Mouse (Mus musculus) heart, embryonic 16.5 days (tissue): ENCODE data around the gene Stum. TPM values are rescaled to one million over a fixed set of nuclear protein-coding genes. Genes with fewer than 3 reads are reported as not detected.
"Not testable (repeated sequence)": the region's sequence is repeated elsewhere in the genome, so short reads cannot be mapped to it uniquely, and the experiment has no call there.

ENCODE experiments used
- ATAC-seq: fragments of 200-750 bp; cut with Nextera tagmentation; replicated peaks from 2 replicates; pipeline ENCODE4 v1.8.0; 2017; ENCODE audit warnings: moderate number of reproducible peaks; ENCODE audit not compliant: insufficient read depth, low FRiP score; ENCODE audit errors: extremely low read depth
- H3K27ac ChIP-seq: fragments of 300-500 bp; sonication (generic); 2 replicates; pipeline ENCODE4 v1.5.1; 2014; ENCODE audit warnings: mild to moderate bottlenecking, low read length, control low read depth, moderate library complexity
- H3K27me3 ChIP-seq: fragments of 300-500 bp; sonication (generic); 2 replicates; pipeline ENCODE4 v1.6.1; 2014; ENCODE audit warnings: low read length, mixed read lengths; ENCODE audit not compliant: control insufficient read depth, insufficient read depth
- H3K36me3 ChIP-seq: fragments of 300-500 bp; sonication (generic); 2 replicates; pipeline ENCODE4 v1.6.1; 2014; ENCODE audit not compliant: control insufficient read depth, insufficient read depth
- H3K4me1 ChIP-seq: fragments of 300-500 bp; sonication (generic); 2 replicates; pipeline ENCODE4 v1.6.1; 2014; ENCODE audit warnings: low read length, mixed read lengths; ENCODE audit not compliant: control insufficient read depth, insufficient read depth
- H3K4me2 ChIP-seq: fragments of 300-500 bp; sonication (generic); 2 replicates; pipeline ENCODE4 v1.6.1; 2014; ENCODE audit warnings: low read depth, mild to moderate bottlenecking, control low read depth, low read length
- H3K4me3 ChIP-seq: fragments of 300-500 bp; sonication (generic); 2 replicates; pipeline ENCODE4 v1.5.1; 2014; ENCODE audit warnings: mild to moderate bottlenecking, control low read depth, low read length
- H3K9ac ChIP-seq: fragments of 300-500 bp; sonication (generic); 2 replicates; pipeline ENCODE4 v1.6.1; 2014; ENCODE audit warnings: low read length, control low read depth
- H3K9me3 ChIP-seq: fragments of 300-500 bp; sonication (generic); replicated peaks from 2 replicates; pipeline ENCODE4 v1.6.1; 2016; ENCODE audit warnings: low read length; ENCODE audit not compliant: control insufficient read depth
- WGBS: fragments of 180-500 bp; shearing (Covaris S2); extraction: QIAGEN DNeasy Blood & Tissue Kit; methylation state at CpG from one replicate; pipeline ENCODE4 v1.1.7; 2014; 5-methylcytosine and 5-hydroxymethylcytosine counted together
- polyA plus RNA-seq: library from polyadenylated mRNA; unstranded; fragments of >200 nt; fragmentation: Nextera tagmentation; extraction: Ambion mirVana; gene quantifications from 2 replicates; pipeline ENCODE4 v1.2.1, GENCODE M21; 2015

The Stum gene
- polyA plus RNA-seq, 1 experiment from 2014 or later, result 1.00 TPM

DNA sequence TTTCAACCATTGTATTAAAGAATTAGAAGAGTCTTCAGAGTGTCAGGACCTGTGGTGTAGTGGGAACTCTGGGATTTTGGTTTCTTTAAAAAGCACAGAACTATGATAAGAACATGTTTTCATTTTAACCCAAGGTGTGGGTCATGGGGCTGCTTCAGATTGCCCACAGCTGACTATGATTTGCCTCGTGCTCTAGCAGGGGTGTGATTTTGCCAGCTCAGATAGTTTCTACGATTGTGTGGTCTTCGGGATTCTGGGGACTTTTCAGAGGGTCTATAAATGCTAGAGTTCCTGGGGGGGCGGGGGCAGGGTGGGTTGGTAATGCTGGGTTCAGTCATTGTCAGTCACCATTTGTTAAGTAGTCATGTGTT lies 91.7 kb downstream of the Stum start:
- H3K9me3 ChIP-seq, result no peaks in the 10 kb centered on the region
- H3K9ac ChIP-seq, result no peak overlapping the region
- no peak overlapping the region for H3K4me2 ChIP-seq
- no peak overlapping the region for H3K27ac ChIP-seq
- ATAC-seq, result no peak
- H3K4me1 ChIP-seq, result peaks cover 39% of the 10 kb centered on the region
- no peak overlapping the region for H3K4me3 ChIP-seq
- 90% methylated on average over 4 of the region's 4 CpGs for whole genome bisulfite sequencing
- H3K36me3 ChIP-seq, result no peaks in the 10 kb centered on the region
- H3K27me3 ChIP-seq, result no peaks in the 10 kb centered on the region

DNA sequence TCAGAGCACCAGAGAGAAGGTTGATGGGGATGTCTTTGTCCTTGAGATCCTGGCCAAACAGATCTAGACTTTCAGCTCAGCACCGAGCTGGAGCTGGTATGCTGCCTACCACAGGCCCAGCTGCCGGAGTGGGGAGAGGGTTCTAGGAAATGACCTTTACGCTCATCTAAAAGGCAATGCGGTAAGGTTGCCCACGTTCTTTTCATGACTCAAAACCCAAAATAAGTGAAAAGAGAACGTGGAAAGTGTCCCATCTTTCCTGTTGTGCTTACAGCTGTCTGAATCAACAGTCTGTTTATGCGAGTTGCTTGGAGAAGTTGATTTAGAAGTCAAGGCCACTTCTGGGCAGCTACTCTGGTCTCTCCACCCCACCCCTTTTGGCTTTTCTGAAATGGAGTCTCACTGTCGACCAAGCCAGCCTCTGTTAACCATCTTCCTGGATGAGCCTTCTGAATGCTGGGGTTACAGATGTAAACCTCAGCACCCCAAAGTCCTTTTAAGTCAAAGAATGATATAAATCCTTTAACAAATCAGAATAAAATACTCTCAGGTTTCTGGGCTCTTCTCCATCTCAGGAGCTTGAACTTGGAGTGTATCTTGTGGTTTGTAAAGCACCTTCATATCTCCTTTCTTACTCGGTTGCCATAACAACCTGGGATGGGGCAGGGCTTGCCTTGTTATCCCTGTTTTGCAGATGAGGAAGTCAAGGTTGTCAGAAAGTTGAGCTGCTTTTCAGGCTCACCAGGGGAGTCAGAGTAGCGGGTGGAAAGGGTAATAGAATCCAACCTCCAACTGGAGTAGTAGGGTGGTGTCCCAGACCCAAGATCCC lies 92.3 kb downstream of the Stum start:
- 74% methylated on average over 10 of the region's 10 CpGs for WGBS
- H3K4me2 ChIP-seq, result no peak overlapping the region
- 0 out of 2 replicates have a peak overlapping the region, but pooled peaks have one; percentile 2 for H3K27ac ChIP-seq
- H3K4me3 ChIP-seq, result no peak overlapping the region
- ATAC-seq, result no peak
- H3K9me3 ChIP-seq, result no peaks in the 10 kb centered on the region
- H3K27me3 ChIP-seq, result no peaks in the 10 kb centered on the region
- no peak overlapping the region for H3K9ac ChIP-seq
- H3K4me1 ChIP-seq, result peaks cover 39% of the 10 kb centered on the region
- H3K36me3 ChIP-seq, result no peaks in the 10 kb centered on the region

DNA sequence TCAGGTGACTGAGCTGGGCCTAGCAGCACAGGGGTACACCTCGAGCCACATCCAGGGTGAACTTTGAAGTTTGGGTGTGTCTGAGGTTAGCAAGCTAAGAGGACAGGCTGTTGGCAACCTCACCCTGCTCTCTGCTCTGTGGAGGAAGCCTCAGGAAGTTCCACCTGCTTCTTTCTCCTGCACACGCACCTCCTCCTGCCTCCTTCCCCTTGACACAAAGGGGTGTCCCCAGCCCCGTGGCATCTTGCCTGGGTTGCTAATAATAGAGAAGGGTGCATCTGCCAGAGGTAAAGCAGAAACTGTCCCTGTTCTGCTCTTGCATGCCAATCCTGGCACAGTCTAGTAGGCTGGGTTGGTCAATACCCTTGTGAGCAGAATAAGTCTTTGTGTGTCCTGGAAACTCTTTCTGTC lies 93.0 kb downstream of the Stum start:
- Histone ChIP-seq H3K4me1 (peaks cover 41% of the 10 kb centered on the region), H3K27ac (0 out of 2 replicates have a peak overlapping the region, but pooled peaks have one; percentile 34), H3K4me3 (no peak overlapping the region), H3K36me3 (no peaks in the 10 kb centered on the region), H3K9me3 (no peaks in the 10 kb centered on the region), H3K27me3 (no peaks in the 10 kb centered on the region), H3K4me2 (no peak overlapping the region), H3K9ac (no peak overlapping the region)
- no peak for ATAC-seq
- 43% methylated on average over 3 of the region's 3 CpGs for WGBS

DNA sequence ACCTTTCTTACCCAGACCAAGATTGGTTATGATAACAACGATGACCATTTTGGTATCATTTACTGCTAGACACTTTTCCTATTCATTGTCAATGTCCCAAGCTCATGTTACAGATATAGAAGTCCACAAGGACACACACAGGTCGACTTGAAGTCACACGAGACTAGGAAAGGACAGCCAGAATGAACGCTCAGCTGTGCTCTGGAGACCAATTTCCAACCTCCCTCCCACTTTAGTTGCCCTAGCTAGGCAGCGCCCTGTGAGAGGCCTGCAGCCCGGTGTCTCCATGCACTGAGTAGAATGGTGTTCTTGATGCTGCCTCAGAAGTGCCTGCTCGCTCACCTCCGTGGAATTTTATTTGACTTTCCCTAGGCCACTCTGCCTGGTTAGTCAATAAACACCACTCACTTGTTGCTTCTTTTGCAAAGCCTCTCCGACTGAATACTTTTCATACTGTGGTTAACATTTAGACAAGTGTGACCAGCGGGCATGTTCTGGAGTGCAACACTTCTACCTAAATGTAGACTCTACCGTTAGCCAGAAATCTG lies 94.0 kb downstream of the Stum start:
- not testable (repeated sequence) for H3K4me3 ChIP-seq, H3K9ac ChIP-seq, H3K27me3 ChIP-seq, ATAC-seq, H3K4me2 ChIP-seq, H3K27ac ChIP-seq, H3K9me3 ChIP-seq, H3K36me3 ChIP-seq
- H3K4me1 ChIP-seq, result peaks cover 51% of the 10 kb centered on the region
- 80% methylated on average over 11 of the region's 11 CpGs for WGBS

DNA sequence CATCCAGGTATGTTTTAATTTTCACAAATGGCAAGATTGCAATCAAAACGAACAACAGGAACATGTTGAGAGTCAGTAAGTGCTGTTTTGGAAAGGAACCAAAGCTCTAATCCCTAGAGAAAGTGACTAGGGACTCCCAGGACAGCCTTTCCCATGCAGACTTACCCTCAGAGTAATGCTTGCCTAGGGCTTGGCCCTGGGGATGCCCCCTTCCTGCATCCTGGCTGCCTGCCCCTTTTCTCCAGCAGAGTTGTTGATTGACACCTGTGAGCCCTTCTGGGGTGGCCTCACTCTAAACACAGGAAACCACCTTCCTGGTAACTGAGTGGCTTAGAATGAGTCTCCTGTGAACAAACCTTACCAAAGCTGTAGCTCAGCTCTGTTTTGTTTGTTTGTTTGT lies 94.8 kb downstream of the Stum start:
- no peaks in the 10 kb centered on the region for H3K36me3 ChIP-seq
- 0 out of 2 replicates have a peak overlapping the region, but pooled peaks have one; percentile 64 for H3K4me2 ChIP-seq
- no peak overlapping the region for H3K4me3 ChIP-seq
- H3K27ac ChIP-seq, result peak overlapping the region; percentile 85
- H3K9me3 ChIP-seq, result no peaks in the 10 kb centered on the region
- peaks cover 52% of the 10 kb centered on the region for H3K4me1 ChIP-seq
- ATAC-seq, result no peak
- whole genome bisulfite sequencing, result 27% methylated on average over 1 of the region's 1 CpGs
- H3K27me3 ChIP-seq, result no peaks in the 10 kb centered on the region
- peak overlapping the region; percentile 35; the same call in 1 of the 2 replicates for H3K9ac ChIP-seq

DNA sequence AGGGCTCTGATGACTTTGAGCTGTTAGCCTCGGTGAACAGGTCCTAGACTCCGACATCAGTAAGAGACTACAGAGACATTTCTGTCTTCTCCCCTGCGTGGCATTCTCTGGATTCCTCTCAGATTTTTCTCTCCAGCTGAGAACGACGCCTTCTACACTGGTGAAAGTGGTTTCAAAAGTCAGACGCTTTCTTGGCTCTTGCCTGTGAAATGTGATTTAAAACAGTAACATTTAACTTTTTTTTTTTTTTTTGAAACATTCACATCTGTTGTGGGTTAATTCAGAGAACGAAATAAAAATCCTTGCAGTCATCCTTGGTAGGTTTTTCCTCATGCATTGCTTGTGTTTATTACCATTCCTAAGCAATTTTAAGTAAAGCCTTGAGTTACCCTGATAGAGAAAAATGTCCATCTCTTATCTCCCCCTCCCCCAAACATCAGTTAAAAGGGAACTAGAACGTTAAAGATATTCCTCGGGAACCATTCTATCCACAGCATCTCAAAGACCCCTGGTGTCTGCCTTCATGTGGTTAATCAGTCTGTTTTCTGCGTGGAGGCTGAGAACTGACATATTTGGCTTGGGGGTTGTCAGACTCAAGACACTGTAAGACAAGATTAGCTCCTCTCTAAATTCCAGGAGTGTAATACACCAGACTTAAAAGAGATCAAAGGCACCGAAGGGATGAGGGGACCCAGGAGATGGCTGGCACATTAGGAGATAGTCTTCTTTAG lies 95.4 kb downstream of the Stum start:
- H3K27ac ChIP-seq, result peak overlapping the region; percentile 85
- H3K27me3 ChIP-seq, result no peaks in the 10 kb centered on the region
- H3K9ac ChIP-seq, result peak overlapping the region; percentile 35
- no peaks in the 10 kb centered on the region for H3K36me3 ChIP-seq
- H3K4me2 ChIP-seq, result peak overlapping the region; percentile 64
- no peak for ATAC-seq
- WGBS, result 9% methylated on average over 11 of the region's 11 CpGs
- H3K4me3 ChIP-seq, result peak overlapping the region; percentile 52
- H3K4me1 ChIP-seq, result peaks cover 46% of the 10 kb centered on the region
- no peaks in the 10 kb centered on the region for H3K9me3 ChIP-seq

DNA sequence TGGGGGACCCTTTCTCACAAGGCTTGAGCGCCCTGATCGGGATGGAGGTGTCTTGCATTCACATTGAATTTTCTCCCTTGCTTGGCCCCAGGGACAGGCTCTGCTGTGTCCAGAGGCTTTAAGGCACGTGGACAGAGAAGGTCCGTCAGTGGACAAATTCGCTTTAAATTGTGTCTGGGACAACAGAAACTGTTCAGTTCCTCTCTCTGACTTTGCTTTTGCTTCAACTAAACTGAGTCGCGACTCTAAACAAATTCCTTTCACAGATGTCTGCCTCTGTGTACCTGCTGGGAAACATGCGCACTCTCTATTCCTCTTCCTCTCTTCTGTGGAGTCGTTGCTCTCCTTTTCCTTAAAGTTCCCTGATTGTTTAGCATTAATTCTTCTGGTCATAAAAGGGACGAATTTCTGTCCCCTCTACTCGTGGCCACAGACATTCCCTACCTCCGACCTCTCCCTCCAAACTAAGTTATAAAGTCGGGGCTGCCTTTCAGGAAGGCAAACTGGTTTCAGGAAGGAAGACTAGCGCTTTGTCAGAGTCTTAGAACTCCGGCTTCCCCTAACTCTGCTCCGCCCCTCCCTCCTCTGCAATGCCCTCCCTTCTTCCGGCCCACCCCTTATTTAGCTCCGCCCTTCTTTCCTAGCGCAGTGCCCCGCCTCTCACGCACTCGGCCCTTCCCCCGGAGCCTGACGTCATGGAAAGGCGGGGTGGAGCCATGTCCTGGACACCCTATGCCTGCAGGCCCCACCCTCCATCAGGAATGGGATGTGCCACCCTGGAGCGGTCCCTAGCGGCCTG lies 96.2 kb downstream of the Stum start:
- H3K27ac ChIP-seq, result peak overlapping the region; percentile 85
- H3K27me3 ChIP-seq, result no peaks in the 10 kb centered on the region
- peaks cover 46% of the 10 kb centered on the region for H3K4me1 ChIP-seq
- no peaks in the 10 kb centered on the region for H3K36me3 ChIP-seq
- H3K4me2 ChIP-seq, result peak overlapping the region; percentile 64
- no peaks in the 10 kb centered on the region for H3K9me3 ChIP-seq
- peak overlapping the region; percentile 64 for H3K9ac ChIP-seq
- WGBS, result 3% methylated on average over 27 of the region's 27 CpGs
- H3K4me3 ChIP-seq, result peak overlapping the region; percentile 52
- peak; percentile 97 for ATAC-seq

DNA sequence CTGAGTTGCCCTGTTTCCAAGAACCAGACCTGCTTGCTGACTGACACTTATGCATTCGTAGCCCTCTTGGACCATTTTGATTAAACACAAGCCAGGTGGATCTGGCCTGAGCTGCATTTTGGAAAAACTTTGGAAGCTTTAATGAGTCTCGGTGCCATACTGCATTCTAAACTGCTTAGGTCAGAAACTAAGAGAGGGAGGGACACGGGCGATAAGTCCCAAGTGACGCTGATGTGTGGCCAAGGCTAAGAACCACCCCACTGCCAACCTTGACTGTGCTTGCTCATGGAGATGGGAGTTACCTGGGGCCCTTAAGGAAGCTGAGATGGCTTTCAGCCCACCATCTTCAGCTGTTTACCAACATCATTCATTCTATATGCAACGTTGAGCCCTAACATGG lies 98.0 kb downstream of the Stum start:
- no peaks in the 10 kb centered on the region for H3K9me3 ChIP-seq
- H3K27me3 ChIP-seq, result no peaks in the 10 kb centered on the region
- no peaks in the 10 kb centered on the region for H3K36me3 ChIP-seq
- no peak overlapping the region for H3K27ac ChIP-seq
- H3K4me3 ChIP-seq, result no peak overlapping the region
- H3K4me1 ChIP-seq, result peaks cover 45% of the 10 kb centered on the region
- no peak overlapping the region for H3K9ac ChIP-seq
- WGBS, result 61% methylated on average over 6 of the region's 6 CpGs
- ATAC-seq, result no peak
- no peak overlapping the region for H3K4me2 ChIP-seq
